Mouse (Mus musculus) right cerebral cortex, postnatal 4 days (tissue): ENCODE measurements at regions not wholly inside any gene's neighbourhood (a gene's known extent, or its start where the extent isn't known, plus 50 kb on each side); places are given as distances from the start of the nearest gene placed in this dataset.

Experiments
- DNase-seq: peaks from one replicate; pipeline ENCODE4 v3.0.0-alpha.2; 2022

DNA sequence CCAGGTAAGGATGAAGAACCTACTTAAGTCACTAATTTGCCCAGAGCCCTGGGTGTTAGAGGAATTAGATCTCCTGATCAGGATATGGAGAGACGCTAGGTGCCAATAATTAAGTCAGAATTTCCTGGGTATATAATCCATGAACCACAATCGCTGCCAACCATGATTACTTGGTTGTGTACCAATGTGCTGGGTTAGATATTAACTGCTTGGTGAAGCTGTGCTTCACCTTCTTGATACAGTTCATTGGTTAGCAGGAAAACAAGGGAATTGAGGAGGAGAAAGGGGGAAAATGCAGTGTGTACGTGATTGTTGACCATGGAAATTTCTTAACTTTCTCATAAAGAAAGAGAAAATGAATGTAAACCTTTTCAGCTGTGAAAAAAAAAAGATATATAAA is 961.7 kb upstream of the Slc39a10 start:
- no peak for DNase-seq

DNA sequence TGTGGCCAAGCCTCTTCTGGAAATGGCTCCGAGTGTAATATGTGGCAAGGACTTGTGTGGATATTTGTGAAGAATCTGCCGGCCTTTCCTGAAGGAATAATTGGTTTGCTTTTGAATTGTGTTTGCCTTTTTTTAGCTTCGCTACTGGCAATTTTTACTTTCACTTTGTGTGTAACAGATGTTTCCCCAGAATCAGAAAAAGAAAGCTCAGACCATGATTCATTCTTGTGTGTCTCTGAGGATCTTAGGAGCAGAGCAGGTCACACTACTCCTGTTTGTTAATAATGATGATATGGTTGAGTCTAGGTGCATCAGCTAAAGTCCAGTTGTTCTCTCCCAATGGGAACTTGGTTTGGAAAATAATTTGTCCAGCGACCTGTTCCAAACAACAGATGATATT is 961.3 kb upstream of the Slc39a10 start:
- no peak for DNase-seq

DNA sequence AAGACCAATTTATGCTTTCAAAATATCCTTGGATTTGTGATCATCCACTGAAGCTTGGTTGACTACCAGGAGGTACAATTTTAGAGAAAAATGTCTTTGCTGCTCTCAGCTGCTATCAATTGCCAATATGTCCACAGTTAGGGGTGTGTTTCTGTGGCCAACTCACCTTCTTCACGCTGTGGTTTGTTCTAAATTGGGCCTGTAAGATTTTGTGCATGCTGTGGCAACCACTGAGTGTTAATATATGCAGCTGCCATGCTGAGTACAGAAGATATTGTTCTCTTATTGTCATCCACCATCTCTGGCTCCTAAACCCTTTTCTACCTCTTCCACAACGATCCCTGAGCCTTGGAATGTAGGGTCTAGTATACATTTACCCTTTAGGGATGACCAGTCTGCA is 948.2 kb upstream of the Slc39a10 start:
- DNase-seq, result no peak

DNA sequence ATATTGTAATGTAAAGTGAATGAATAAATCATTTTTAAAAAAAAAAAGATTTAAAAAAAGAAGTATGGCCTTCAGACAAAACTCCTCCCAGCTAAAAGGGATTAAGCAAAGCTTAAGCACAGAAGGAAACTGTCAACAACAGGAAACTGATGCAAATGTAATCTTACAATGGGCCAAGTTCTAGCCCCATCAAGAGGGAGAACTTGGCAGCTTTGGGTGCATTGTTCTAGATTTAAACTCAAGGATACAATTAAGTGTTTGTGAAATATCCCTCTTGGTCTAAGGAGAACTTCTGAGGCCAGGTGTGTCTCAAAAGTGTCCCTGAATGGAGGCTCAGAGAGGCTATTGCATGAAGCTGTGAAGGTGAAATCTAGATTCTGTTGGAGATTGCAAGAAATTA is 941.4 kb upstream of the Slc39a10 start:
- DNase-seq, result no peak

DNA sequence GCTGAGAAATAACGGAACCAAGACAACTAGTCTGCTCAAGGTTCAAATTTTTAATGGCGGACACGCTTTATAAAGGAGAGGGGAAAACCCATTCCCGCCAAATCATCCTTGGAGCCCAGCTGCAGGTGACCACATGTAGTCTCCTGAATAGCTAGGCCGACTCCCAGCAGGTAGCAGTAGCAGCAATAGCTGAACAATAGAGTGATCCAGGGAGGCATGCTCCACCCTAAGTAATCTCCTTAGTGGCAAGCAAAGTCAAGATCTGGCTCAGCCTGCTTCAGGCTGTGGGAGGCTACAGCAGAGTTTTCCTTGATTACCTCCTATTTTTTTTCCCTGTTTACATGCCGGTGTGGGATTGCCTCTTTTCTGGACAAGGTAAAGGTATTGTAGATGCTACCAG is 934.6 kb upstream of the Slc39a10 start:
- DNase-seq, result no peak

DNA sequence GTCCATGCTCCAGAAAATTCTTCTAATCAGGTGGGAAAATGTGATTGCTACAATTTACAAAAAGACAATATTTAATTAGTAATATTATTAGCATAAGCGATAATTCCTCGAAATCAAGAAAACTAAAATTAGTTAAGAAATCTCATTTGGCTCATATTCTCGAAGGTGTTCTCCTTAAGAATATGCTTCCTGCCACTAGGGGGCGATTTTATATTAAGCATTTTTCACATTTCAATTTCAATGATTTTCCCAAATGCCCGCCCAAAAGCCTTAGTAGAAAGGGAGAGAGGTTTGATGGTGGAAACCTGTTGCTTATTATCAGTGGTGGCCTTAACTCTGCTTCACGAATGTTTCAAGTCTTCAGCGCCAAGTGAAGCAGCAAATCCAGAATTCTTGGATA is 916.9 kb upstream of the Slc39a10 start:
- DNase-seq, result peak; percentile 3

DNA sequence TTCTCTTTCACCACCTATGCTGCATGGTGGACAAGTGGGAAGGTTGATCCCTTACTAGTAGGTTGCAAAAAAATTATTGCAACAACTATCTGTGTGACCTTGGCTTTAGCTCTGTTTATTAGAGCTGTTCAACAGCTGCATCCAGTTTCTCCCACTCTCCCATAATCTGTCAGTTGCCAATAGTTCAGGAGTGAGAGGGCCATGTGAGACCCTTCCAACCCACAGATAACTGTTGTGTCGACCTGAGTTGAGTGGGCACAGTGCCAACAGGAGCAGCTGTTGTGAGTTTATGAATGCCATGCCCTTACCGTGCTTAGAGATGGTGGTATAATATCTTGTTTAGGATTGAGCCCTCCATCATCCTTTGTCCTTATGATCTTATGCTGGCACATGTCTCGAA is 902.1 kb upstream of the Slc39a10 start:
- DNase-seq, result no peak
